Mouse (Mus musculus): ENCODE measurements around the gene B3gnt9.
"Not testable (repeated sequence)": the region's sequence is repeated elsewhere in the genome, so short reads cannot be mapped to it uniquely, and the experiment has no call there.

The B3gnt9 gene

DNA sequence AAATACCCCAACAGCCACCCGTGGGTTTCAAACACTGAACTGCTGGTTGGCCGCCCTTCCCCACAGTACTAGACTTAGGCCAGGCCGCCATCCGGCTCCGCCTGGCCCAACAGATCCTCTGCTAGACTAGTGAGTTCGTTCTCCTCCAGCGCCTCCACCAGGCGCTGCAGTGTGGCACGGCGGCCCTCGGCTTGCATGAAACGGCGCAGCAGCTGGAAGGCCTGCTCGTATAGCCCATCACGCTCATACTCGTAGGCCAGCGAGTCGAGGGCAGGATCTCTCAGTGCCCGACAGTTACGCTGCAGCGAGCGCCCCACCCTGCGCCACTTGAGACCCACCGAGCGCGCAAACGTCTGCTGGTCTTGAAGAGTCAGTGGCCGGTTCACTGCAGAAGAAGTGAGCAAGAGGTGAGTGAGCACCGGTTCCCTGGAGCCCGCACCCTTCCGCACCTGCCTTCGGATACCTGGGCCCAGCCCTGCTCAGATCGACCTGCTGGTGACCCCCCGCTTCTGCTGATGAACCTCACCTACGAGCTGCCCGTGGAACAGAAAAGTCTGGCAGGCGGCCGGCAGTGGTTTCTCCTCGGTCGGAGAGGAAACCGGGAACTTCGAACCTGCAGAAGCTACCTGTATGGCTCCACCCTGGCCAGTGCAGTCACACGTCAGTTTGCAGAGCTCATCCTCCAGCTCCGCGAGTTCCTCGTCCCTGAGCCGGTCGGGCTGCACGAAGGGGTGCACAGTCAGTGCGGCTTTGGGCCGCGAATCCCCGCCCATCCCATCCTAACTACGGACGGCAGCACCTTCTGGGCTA, 4.2 kb upstream of the B3gnt9 start:
- DNase-seq (ENCODE audit: low spot score), result no peak

DNA sequence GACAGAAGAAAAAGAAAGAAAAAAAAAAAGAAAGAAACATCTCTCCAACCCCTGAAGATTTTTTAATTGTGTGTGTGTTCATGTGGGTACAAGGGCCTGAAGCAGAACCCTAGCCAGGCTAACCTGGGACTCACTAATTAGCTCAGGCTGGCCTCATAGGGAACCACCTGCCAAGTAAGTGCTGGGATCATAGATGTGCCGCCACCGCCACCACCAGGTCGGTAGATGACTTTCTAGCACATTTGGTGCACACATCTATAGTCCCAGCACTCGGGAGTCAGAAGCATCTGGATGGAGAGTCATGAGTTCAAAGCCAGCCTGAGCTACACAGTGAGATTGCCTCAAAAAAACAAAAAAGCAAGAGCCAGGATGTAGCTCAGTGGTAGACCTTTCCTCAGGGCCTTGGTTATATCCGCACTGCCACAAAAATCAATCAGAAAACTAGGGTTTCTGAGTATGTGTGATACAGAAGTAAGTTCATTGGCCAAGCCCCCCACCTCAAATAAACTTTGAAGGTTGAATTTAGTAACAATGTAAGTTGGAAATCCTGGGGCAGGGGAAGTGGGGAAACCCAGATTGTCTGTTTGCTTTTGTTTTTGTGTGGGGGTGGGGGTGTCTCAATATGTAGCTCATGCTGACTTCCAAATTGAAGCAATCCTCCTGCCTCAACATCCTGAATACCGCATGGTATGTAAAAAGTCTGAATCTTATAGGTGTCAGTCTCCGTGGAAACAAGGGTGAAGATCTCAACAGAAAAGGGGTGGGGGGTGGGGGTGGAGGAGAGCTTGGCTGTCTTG, 2.6 kb upstream of the B3gnt9 start:
- no peak for DNase-seq (ENCODE audit: low spot score)

DNA sequence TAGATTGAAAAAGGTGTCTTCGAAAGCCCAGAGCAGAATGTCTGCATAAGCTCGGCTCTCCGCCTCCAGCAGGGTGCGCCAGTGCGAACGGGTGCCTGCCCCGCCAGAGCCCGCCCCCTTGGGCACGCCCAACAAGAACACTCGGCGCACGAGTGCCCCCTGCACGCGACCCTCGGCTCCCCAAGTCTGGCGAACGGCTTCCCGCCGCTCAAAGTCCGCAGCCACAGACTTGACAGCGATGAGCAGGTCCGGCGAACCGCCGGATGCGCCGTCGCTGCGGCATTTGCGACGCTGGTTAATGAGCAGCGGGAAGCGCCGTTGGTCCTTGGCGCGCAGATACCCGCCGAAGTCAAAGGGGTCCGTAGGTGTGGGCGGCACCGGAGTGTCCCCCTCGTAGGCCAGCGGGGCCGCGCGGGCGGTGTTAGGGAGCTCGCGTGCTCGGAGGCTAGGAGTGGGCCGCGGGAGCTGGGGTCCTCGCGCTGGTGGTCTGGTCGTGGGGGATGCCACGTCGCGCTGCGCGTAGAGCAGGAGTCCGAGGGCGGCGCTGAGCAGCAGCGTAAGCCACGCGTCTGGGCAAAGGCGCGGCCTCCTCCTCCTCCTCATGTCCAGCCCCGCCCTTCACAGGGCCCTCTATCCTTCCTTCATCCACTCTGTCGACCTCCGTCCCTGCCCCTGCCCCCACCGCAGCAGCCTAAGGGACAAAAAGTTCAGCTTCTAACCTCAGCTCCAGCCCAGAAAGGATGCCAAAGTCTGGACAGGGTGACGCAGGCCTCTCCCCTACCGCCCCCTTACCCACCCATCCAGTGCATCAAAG, 594 bp downstream of the B3gnt9 start:
- peak; percentile 89 for DNase-seq (ENCODE audit: low spot score)

DNA sequence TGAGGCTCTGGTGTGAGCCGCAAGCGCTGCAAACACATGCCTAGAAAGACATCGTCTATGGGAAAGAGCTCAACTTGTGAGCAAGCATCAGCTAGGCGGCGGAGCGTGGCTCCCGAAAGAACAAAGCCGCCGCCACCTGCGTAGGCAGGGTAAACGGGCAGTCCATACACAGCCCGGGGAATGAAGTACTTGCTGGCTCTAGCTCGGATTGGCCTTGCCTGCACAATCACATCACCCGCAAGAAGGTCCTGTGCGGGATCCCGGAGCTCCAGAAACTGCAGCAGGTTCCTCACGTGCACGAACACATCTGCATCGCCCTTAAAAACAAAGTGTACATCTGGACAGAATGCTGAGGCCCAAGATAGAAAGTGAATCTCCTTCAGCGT, 1.2 kb downstream of the B3gnt9 start:
- DNase-seq (ENCODE audit: low spot score), result no peak

DNA sequence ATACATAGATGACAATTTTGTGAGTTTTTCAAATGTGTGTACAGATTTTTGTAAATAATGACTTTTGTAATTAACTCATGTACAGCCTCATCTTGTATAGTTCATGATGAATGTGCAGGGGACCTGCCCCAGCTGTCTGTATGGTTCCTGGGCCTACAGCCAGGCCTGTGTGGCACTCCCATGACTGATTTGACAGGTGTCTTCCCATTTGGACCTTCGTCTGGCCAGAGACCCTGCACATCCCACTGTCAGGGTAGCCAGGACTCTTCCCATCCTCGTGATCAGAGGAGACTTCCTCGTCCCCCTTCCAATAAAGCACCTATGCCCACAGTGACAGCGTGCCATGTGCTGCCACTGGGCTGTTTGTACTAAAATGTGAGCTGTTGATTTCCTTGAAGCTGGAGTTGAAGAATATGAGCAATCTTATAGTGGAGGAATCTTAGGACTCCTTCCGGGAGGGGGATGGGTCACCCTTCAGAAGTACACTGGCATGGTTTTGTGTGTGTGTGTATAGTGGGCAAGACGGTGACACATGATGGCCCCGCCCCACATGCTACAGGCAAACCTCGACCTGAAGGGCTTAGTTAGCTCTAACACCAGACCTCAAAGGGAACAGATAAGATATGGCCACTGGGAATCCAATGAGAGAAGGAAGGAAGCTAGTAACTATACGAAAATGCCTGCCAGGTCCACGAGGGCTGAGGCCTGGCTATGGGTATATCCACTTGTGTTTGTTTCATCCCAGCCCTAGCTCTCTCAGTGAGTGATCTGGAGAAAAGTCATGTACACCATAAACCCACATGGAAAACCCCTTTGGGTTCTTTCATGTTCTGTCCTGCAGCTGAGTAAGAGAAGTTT, 2.0 kb downstream of the B3gnt9 start:
- DNase-seq (ENCODE audit: low spot score), result no peak

DNA sequence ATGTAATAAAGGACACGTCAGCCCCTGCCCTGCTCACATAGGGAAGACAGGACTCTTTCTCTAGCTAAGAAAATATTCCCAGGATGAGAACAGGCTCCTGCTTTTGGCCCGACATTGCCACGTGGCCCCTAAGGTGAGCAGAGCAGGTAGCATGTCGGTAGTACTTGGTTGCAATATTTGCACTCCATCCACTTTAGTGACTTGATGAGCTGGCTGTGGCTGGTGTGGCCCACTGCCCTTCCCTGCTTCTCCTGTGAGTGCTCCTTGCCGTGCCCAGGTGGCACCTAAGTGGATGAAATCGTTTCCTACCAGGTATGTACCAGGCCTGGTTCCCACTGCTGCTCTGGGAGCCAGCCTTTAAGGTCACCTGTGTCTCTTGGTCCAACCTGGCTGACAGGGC, 3.0 kb downstream of the B3gnt9 start:
- no peak for DNase-seq (ENCODE audit: low spot score)

DNA sequence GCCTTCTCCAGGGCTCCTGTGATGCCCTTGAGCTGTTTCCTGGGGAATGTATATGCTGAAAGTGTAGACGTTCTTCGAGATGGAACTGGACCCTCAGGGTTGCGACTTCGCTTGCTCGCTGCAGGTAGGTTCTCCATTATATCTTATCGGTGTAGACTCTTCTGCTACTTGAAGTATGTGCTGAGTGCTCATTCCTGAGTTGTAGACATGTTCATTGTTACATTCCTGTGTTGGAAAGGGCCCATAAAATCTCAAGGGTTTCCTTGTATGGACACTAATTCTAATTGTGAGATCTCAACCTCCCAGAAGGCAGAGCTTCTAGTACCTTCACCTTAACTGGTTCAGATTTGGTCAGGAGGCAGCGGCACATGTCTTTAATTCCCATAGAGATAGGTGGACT, 13.9 kb downstream of the B3gnt9 start:
- no peak for DNase-seq (ENCODE audit: low spot score)

DNA sequence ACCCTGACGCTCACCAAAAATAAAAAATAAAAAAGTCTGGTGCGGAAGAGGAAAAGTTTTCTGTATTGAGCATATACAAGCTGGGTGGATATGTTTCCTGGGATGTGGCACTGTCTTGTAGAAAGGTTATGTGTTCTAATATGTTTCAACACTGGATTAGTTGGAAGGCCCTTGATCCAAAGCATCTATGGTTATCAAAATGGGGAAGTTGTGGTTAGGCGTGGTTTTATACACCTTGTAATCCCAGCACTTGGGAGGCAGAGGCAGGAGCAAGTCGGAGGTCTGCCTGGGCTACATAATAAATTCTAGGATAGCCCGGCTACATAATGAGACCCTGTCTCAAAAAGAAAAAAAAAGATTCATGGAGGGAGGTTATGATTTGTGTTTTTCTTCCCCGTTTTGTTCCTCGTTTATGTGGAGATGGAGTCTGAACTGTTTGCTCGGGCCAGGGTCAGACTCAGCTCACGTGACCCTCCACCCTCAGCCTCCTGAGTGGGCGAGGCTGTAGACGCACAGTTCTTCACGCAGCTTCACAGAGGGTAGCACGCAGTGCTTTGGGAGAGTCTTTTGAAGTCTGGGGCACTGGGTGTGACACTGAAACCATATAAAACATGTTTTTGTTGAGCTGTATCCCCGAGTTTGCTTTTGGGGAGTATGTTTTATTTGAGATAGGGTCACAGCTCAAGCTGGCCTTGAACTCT, 17.4 kb downstream of the B3gnt9 start:
- DNase-seq (ENCODE audit: low spot score), result no peak

DNA sequence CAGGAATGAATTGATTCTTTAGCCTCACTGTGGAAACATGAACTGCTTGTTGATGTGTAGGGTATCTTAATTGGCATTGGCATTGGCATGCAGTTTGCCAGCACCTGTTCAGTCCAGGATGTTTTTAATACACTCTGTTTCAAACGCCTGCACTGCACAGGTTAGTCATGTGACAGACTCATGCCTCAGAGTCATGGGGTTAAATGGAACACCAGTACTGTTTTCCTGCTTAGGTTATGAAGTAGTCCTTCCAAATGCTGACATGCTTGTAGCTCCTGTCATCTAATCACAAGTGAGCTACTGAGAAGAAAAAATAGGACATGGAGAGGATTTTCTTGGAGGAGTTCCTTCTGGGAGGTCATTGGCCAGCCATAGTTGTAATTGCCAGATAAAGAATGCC, 19.7 kb downstream of the B3gnt9 start:
- no peak for DNase-seq (ENCODE audit: low spot score)

DNA sequence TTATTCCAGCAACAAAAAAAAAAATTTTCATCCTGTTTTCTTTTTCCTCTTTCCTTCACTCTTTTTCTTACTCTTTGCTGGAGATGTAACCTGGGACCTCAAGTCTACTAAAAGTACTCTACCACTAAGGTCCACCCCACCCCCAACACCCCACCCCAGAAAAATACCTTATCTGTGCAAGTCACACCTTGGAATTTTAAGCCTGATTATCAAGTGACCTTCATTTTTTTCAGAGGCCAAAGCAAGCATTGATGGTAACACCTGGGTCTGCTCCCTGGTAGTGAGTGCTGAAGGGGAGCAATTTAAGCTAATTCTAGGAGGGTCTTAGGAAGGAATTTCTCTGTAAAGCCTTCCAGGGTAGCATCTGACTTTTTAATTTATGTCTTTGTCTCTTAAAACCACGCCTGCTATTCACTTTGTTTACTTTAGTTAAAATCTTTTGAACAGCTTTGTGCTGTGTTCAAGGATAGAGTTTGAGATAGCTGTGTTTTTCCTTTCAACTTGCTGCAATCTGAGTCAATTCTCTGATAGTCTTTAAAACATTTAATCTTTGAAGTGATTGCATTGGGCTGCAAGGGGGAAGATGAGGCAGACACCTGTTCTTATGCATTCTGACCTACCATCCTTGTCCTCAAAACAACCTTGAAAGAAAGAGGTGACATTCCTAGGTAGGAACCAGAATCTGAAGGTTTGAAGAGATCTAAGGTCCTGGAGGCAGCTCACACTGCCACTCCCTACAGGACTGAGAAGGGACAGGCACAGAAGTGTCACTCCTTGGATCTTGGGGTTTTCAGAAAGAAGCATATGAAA, 21.6 kb downstream of the B3gnt9 start:
- no peak for DNase-seq (ENCODE audit: low spot score)

DNA sequence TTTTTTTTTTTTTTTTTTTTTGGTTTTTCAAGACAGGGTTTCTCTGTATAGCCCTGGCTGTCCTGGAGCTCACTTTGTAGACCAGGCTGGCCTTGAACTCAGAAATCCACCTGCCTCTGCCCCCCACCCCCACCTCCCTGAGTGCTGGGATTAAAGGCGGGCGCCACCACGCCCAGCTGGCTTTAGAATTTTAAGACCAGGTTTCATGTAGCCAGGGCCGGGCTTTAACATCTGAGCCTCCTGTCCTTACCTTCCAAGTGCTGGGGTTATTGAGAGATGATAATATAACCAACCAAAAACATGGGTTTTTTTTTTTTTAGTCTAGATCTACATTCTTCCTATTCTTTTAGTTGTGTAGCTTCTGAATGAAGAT, 22.6 kb downstream of the B3gnt9 start:
- not testable (repeated sequence) for DNase-seq (ENCODE audit: low spot score)

DNA sequence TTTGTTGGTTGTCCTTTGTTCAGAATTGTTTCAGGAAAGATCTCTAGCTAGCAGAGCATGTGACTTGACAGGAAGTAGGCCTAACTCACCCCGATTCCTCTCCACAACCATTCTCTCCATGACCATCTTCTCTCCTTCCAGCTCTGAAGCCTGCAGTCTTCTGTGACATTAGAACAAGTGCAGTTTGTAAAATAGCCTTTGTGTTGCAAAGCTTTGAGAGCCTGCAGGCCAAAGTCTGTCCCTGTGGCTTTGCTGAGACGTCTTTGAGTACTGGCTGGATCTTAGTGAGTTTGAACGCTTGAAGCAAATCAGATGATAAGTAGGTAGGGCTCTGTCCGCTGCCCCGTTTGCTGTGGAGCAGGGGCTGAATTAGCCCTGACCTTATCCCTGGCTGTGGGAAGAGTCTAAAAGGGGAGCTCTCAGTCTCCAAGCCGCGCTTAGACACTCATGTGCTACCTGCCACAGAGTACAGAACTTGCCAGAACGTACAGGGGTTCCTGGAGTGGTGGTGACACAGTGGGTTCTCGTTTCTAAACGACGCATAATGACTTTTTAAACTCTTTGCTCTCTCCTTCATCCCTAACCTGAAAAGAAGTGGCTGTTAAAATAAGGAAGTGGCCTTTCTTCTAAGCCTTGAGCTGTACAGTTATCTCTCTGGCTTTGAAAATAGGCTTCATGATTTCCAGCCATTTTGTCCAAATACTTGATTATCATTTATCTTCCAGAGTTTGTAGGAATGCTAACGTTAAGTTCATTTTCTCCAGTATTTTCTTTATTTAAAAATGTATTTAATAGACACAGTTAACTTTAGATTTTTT, 23.2 kb downstream of the B3gnt9 start:
- no peak for DNase-seq (ENCODE audit: low spot score)

DNA sequence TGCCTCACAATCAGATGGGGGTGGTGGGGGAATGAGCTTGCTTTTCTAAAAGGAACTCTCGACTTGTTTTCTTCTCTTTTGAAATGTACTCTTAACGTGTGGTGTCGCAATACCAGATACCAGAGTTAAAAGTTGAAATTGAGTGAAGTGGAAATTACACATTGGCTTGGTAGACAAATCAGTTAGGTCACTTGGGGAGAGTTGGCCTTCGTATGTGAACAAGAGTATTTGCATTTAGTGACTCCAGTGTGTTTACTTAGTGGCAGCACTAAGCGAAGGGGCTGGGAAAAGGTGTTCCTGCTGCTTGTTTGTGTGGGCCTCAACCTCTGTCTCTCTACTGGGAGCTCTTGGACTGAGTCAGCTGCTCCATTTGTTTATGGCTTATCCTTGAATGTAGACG, 29.0 kb downstream of the B3gnt9 start:
- DNase-seq (ENCODE audit: low spot score), result no peak

DNA sequence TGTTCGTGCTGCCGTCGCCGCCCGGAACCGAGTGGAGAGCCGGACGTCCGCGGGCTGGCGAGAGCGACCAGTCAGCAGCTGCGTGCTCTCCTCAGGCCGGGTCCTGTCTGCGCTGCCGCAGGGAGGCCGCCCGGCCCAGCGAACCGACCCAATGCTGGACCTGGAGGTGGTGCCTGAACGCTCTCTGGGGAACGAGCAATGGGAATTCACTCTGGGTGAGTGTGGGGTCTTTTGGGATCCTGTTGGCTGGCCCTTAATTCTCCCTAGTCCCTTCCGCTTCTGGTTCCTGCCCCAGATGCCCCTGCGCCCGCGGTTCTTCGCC, 29.7 kb downstream of the B3gnt9 start:
- no peak for DNase-seq (ENCODE audit: low spot score)

DNA sequence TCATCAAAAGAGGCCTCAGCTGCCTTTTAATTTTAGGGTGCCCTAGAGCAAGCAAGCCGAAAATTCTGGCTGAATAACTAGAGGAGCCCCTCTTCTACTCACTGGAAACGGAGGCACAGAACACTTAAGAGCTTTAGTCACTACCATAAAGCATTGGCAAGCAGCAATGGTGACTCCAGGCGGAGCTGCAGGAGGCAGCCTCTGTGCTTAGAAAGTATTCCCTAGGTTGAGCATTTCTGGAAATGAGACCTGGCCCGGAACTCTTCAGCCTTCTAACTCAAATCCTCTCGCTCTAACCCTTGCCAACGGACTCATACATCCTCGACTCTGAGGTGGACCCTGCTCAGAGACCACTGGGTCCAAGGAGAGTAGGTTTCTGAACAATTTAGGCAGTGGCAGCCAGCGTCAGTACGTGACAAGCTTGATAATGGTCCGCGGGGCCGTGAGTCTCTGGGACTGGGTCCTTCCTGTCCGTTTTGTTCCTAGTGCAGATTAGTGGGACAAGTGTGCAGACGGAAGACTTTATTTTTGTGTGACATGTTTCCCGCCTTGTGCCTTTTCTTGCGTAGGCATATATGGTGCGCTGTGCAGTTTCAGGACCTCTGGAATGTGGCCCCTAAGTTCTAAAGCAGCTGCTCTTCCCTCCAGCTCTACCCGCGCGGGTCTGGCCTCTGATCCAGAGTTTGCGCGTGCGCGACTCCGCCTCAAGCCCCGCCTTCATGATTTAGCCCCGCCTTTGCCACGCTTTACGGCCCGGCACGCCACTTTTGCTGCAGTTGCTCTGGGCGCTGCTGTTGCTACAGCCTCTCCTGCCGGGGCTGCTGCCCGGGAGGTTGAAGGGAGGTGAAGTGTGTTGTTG, 30.3 kb downstream of the B3gnt9 start, which contains the start of gene D230025D16Rik:
Gene D230025D16Rik, plus strand, starts transcription at position 733 of the 859 bp plus-strand sequence.
- DNase-seq (ENCODE audit: low spot score), result peak; percentile 95

DNA sequence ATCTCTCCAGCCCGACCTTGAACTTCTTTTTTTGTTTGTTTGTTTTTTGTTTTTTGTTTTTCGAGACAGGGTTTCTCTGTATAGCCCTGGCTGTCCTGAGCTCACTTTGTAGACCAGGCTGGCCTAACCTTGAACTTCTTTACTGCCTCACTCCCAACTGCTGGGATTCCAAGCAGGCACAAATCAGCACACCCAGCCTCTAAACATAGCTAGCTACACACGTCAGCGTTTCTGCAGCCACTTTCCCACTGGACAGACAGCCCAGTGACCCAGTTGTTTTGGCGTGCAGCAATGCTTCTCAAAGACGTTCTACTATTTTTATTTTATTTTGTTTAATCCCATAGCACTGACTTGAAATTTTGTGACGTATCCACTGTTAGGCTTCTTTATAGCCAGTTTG, 31.1 kb downstream of the B3gnt9 start:
- peak; percentile 25 for DNase-seq (ENCODE audit: low spot score)

DNA sequence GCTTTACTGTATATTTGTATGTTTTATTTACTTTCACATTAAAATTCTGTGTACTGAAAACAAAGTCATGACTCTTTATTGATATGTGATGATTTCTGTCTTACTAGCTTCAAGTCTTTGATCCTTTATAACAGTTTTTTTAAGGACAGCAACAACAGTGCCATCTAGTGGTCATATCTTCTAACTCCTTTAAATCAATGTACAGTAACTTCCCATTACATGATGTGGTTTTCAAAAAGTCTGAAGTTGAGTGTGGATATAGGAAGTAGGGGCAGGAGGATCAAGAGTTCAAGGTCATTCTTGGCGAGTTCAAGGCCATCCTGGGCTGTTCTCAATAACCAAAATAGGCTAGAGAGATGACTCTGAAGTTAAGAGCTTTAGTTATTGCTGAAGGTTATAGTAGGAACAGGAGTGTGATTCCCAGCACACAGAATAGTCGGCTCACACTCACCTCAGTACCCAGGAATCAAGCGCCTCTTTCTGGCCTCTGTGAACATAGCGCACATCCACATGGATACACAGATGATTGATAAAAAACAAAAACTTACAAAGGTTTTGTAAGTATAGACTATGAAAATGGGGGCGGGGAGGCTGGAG, 36.9 kb downstream of the B3gnt9 start:
- DNase-seq (ENCODE audit: low spot score), result no peak

DNA sequence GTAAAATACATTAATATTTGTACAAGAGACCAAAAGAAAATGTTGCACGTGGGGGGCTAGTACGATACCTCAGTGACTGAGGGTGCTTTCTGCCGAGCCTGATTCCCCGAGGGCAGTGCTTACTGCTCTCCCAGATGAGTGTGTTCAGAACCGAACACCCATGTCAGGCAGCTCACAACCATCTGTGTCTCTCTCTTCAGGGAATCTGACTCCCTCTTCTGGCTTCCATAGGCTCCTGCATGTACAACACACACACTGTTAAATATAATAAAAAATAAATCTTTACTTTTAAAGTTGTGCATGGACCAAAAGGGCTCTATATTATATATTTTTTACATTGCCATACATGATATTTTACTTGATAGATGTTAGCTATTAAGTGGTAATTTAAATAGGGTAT, 40.8 kb downstream of the B3gnt9 start:
- no peak for DNase-seq (ENCODE audit: low spot score)

Measured in testis, postnatal 14 days (tissue).